Mouse (Mus musculus): Measurements from ENCODE around the gene Clasp1.

Clasp1 gene

DNA sequence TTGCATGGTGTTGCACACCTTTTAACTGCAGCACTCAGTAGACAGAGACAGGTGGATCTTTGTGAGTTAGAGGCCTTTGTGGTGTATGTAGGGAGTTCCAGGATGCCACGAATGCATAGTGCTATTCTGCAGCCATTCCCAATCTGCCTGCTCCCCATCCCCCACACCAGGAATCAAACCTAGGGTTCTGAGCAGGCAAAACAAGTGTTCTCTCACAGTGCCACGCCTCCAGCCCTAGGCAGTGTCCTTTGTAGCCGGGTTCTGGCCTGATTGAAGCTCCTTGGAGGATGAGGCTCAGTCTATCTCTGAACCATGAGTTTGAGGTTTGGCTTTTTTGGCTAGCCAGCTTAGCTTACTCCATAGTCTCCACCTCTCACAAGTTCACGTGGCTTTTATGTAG is 256.8 kb downstream of the Clasp1 start:
- DNase-seq (ENCODE audit: extremely low spot score, low read depth, low spot score): no peak

- DNase-seq (ENCODE audit: extremely low spot score, low read depth, low spot score): no peak
These were observed 259.2 kb downstream of the Clasp1 start for GRCm38 (mm10) chr1:118648015-118648414.

DNA sequence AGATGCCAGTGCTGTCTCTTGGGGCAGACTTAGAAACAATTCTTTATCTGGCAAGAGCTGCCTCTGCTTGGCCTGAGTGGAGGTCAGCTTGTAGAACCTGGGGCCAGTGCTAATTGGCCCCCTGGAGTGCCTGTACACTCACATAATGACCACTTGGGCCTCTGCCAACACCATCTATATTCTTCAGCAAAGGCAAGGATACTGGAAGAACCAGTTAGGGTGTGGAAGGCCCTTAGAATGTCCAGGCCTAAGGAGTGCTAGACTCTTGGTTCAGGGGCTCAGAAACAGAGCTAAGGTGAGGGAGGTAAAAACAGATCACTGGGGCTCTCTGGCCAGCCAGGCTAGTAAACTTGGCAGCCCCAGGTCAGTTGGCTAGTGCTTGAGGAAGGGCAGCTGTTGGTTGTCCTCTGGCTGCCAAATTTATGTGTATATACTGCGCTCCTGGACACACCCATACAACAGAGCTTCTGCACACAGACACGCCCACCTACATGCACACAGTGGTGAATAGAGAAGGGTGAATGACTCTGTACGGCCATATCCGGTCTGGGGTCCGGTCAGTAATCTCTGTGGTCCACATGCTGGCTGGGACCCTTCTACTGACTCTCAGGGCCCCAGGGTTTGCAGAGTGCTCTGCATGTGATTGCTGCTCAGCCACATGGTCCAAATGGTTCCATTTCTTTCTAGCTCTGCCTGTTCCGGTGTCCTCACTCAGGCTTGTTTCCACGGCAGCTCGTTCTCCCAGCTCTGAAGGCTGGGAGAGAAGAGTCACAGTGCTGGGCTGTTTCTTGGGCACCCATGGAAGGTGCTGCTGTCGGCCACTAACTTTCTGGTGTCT is 261.3 kb downstream of the Clasp1 start:
- DNase-seq (ENCODE audit: extremely low spot score, low read depth, low spot score): no peak

GRCm38 (mm10) chr1:118650771-118651080 is 261.9 kb downstream of the Clasp1 start:
- no peak for DNase-seq (ENCODE audit: extremely low spot score, low read depth, low spot score)

DNA sequence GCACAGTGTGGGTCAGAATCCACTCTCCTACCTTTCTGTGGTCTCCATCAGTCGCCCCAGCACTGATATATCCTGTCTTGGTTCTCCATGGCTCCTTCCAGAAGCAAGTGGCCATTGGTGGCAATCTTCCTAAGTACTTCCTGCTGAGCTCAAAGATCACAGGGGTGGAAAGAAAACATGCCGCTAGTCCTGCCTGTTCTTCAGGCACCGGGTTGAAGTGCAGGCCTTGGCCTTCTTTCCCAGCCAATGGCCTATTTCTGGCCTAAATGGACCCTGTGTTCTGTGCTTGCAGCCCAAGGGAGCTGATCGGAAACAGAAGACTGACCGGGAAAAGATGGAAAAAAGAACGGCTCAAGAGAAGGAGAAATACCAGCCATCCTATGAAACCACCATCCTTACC is 269.9 kb downstream of the Clasp1 start:
- no peak for DNase-seq (ENCODE audit: extremely low spot score, low read depth, low spot score)

GRCm38 (mm10) chr1:118660880-118661465 is 272.1 kb downstream of the Clasp1 start:
- no peak for DNase-seq (ENCODE audit: extremely low spot score, low read depth, low spot score)

All from hindlimb bud, embryonic 11.5 days (tissue).